Mouse (Mus musculus): ENCODE data around the gene Vipas39.

GRCm38 (mm10) chr12:87260562-87260961 is 5.5 kb downstream of the Vipas39 start:
- TF ChIP-seq POLR2A (IDR thresholded peaks at IDR 0.05; ENCODE audit: borderline replicate concordance, insufficient read depth, low read length), result no peak
- TF ChIP-seq CTCF (IDR thresholded peaks at IDR 0.05; ENCODE audit: borderline replicate concordance, insufficient read depth, low read depth, low read length), result no peak
